Mouse (Mus musculus) G1E (cell line): ENCODE measurements around the gene Wfdc5. TPM values are rescaled to one million over a fixed set of nuclear protein-coding genes. Genes with fewer than 3 reads are reported as not detected.

ENCODE experiments used
- ATAC-seq: 2 replicates; pipeline ENCODE4 v1.8.0; 2016; ENCODE audit warnings: mild to moderate bottlenecking; ENCODE audit not compliant: insufficient number of reproducible peaks, poor library complexity, low FRiP score, severe bottlenecking; ENCODE audit errors: extremely low read depth
- DNase-seq: peaks from one replicate; pipeline ENCODE4 v3.0.0; 2012; ENCODE audit warnings: low spot score
- H3K27me3 ChIP-seq: 2 replicates; pipeline ENCODE4 v1.6.1; 2012; ENCODE audit warnings: mild to moderate bottlenecking, low read length, inconsistent platforms; ENCODE audit not compliant: insufficient read depth
- H3K36me3 ChIP-seq: replicated peaks from 2 replicates; pipeline ENCODE3; 2012; ENCODE audit warnings: mild to moderate bottlenecking, inconsistent platforms
- H3K4me1 ChIP-seq: 2 replicates; pipeline ENCODE4 v1.6.1; 2012; ENCODE audit warnings: low read depth, low read length, inconsistent platforms, mixed read lengths; ENCODE audit not compliant: insufficient read depth
- H3K4me3 ChIP-seq: 2 replicates; pipeline ENCODE4 v1.5.1; 2012; ENCODE audit warnings: low read depth, mild to moderate bottlenecking, inconsistent platforms, low read length, moderate library complexity, mixed read lengths
- H3K9me3 ChIP-seq: replicated peaks from 2 replicates; pipeline ENCODE4 v1.6.1; 2012; ENCODE audit warnings: inconsistent platforms
- CTCF ChIP-seq: IDR thresholded peaks from 2 replicates; pipeline ENCODE4 v1.5.1; 2012; ENCODE audit warnings: low read depth, low read length, inconsistent platforms, mixed read lengths
- GATA1 ChIP-seq: IDR thresholded peaks from 2 replicates; pipeline ENCODE4 v1.6.1; 2012; ENCODE audit warnings: borderline replicate concordance, low read length, inconsistent platforms, mixed read lengths
- GATA2 ChIP-seq: IDR thresholded peaks from 2 replicates; pipeline ENCODE4 v1.6.1; 2012; ENCODE audit warnings: low read depth, low read length, inconsistent platforms, borderline replicate concordance
- POLR2AphosphoS5 ChIP-seq: IDR thresholded peaks from 2 replicates; pipeline ENCODE4 v1.6.1; 2012; ENCODE audit warnings: low read depth, low read length, inconsistent platforms; ENCODE audit not compliant: insufficient replicate concordance
- TAL1 ChIP-seq: conservative IDR thresholded peaks from 2 replicates; pipeline ENCODE4 v1.6.1; 2012; ENCODE audit warnings: low read depth, low read length, inconsistent platforms, mixed read lengths
- polyA plus RNA-seq: library from polyadenylated mRNA; stranded (reverse); fragments of >175 nt; gene quantifications from 2 replicates; pipeline ENCODE4 v1.2.3, GENCODE M21; 2012
- total RNA-seq, 2 experiments: library from RNA; stranded (forward) in 1 of 2; stranded (reverse) in 1 of 2; fragments of 200-1000 nt in 1 of 2; fragments of >200 nt in 1 of 2; fragmentation: Nextera tagmentation in 1 of 2; gene quantifications; 2 replicates each; pipeline ENCODE4 v1.2.3; 2014 to 2017

The Wfdc5 gene
- total and polyA plus RNA-seq, 3 experiments, result 0.33 TPM; not detected in 2

DNA sequence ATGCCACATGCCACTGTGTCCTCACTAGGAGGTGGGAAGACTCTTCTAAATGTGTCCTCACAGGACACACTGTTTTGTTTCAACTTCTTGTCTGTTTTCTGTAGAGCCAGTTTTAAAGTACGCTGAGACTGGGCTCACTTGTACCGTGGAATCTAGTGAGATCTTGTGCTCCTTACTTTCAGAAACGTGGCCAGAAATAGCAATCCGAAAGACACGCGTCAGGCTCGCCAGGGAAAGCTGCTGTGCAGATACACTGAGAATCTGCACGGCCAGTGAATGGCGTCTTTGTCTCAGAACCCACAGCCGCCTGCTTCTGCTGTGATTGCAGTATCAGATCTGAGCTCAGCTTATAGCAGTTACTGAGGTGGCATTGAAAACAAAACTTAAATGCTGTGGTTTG is 40.5 kb downstream of the Wfdc5 start:
- Histone ChIP-seq H3K9me3 (no peaks in the 10 kb centered on the region), H3K4me3 (no peak overlapping the region), H3K4me1 (peaks cover 13% of the 10 kb centered on the region), H3K27me3 (no peaks in the 10 kb centered on the region), H3K36me3 (peaks cover 89% of the 10 kb centered on the region)
- ATAC-seq, result no peak
- DNase-seq, result no peak
- TF ChIP-seq GATA1 (no peak), TAL1 (no peak), POLR2AphosphoS5 (no peak), CTCF (no peak), GATA2 (no peak)

- Histone ChIP-seq H3K9me3 (no peaks in the 10 kb centered on the region), H3K36me3 (peaks cover 87% of the 10 kb centered on the region), H3K4me3 (no peak overlapping the region), H3K4me1 (no peaks in the 10 kb centered on the region; the same call in 1 of the 2 replicates), H3K27me3 (no peaks in the 10 kb centered on the region)
- TF ChIP-seq TAL1 (no peak), POLR2AphosphoS5 (no peak), GATA1 (no peak), GATA2 (no peak), CTCF (no peak)
- DNase-seq (no peak), ATAC-seq (no peak)
Observed at GRCm38 (mm10) chr2:164137754-164138153, 44.8 kb downstream of the Wfdc5 start.

DNA sequence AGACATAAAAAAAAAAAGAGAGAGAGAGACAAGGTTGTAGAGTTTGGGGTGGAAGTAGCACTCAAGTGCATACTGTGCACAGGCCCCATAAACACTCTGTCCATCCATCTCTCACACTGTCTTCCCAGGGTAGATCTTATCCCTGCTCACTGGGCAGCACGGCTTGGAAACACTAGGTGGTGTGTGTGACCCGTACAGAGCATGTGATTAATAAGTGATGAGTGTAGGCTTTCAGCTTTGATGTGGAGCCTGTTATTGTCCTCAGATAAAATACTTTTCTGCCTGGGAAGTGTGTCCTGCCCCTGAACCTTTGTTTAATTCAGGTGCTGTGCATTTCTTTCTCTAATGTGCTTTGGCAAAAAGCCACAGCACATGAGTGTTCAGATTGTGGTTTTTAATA is 46.1 kb downstream of the Wfdc5 start:
- Histone ChIP-seq H3K27me3 (no peaks in the 10 kb centered on the region), H3K9me3 (no peaks in the 10 kb centered on the region), H3K4me3 (no peak overlapping the region), H3K4me1 (no peaks in the 10 kb centered on the region; the same call in 1 of the 2 replicates), H3K36me3 (peaks cover 86% of the 10 kb centered on the region)
- TF ChIP-seq POLR2AphosphoS5 (no peak), GATA2 (no peak), CTCF (no peak), GATA1 (no peak), TAL1 (no peak)
- no peak for DNase-seq
- ATAC-seq, result no peak

GRCm38 (mm10) chr2:164135367-164135766 is 47.2 kb downstream of the Wfdc5 start:
- H3K4me3 ChIP-seq, result no peak overlapping the region
- H3K9me3 ChIP-seq, result no peaks in the 10 kb centered on the region
- H3K4me1 ChIP-seq, result no peaks in the 10 kb centered on the region; the same call in 1 of the 2 replicates
- H3K36me3 ChIP-seq, result peaks cover 89% of the 10 kb centered on the region
- DNase-seq (no peak), ATAC-seq (no peak)
- no peak for TF ChIP-seq GATA1
- no peak for TF ChIP-seq GATA2
- no peak for TF ChIP-seq TAL1
- no peak for TF ChIP-seq CTCF
- TF ChIP-seq POLR2AphosphoS5, result no peak
- H3K27me3 ChIP-seq, result no peaks in the 10 kb centered on the region

DNA sequence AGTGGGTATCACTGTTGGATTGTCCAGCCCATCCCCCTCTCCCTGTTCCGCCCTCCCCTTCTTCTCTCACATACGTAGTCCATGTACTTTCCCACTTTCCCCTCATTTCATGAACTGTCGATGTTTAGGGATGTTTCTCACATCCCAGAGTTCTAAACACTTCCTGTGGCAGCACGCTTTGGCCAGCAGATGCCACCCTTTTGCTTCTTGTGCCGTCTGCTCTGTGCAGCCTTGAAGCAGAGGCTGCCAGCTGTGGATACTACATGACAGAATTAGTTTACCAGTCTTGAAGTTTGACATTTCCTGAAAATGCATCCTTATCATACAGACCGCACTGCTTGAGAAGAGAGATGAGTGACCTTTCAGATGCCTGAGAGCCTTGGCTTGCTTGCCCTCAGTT is 48.0 kb downstream of the Wfdc5 start:
- TF ChIP-seq POLR2AphosphoS5 (no peak), GATA1 (no peak)
- DNase-seq (no peak), ATAC-seq (no peak)
- Histone ChIP-seq H3K4me1 (no peaks in the 10 kb centered on the region; the same call in 1 of the 2 replicates), H3K36me3 (peaks cover 88% of the 10 kb centered on the region), H3K9me3 (no peaks in the 10 kb centered on the region), H3K4me3 (no peak overlapping the region), H3K27me3 (no peaks in the 10 kb centered on the region)

DNA sequence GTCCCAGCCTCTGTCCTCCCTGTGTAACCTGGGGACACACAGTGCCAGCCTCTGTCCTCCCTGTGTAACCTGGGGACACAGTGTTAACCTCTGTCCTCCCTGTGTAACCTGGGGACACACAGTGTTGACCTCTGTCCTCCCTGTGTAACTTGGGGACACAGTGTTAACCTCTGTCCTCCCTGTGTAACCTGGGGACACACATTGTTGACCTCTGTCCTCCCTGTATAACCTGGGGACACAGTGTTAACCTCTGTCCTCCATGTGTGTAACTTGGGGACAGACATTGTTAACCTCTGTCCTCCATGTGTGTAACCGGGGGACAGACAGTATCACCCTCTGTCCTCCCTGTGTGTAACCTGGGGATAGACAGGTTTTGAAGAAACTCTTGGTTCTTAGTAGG is 51.0 kb downstream of the Wfdc5 start:
- no peak for TF ChIP-seq CTCF
- no peak for TF ChIP-seq GATA1
- no peak for TF ChIP-seq POLR2AphosphoS5
- TF ChIP-seq TAL1, result no peak
- no peak for TF ChIP-seq GATA2
- ATAC-seq (no peak), DNase-seq (no peak)
- Histone ChIP-seq H3K36me3 (peaks cover 91% of the 10 kb centered on the region), H3K4me3 (no peak overlapping the region), H3K4me1 (peaks cover 3% of the 10 kb centered on the region), H3K9me3 (no peaks in the 10 kb centered on the region), H3K27me3 (no peaks in the 10 kb centered on the region)
